Mouse (Mus musculus) frontal cortex, postnatal 25 days (tissue): ENCODE data around the gene Itm2b.

ENCODE experiments used
- DNase-seq, 2 experiments: peaks; one replicate each; pipeline ENCODE4 v3.0.0; 2022; ENCODE audit warnings: low spot score in 2 of 2

Gene Itm2b

GRCm38 (mm10) chr14:73323965-73324364 lies 61.1 kb downstream of the Itm2b start:
- no peak for DNase-seq

DNA sequence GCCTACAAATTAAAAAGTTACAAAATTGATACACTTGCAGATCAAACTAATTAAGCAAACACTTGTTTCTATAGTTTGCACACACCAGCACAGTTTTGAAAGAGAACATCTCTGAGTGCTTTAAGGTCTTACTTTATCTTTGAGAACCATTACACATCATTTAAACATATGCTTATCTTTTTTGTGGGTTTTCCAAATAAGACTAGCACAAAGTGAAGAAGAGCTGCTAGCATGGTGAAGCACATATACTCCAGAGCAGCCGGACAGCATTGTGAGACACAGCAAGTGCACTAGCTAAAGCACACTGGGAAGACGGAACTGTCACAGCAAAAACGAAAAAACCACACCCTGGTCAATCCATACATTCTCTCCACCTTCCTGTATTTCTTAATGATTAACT lies 62.9 kb downstream of the Itm2b start:
- no peak for DNase-seq

DNA sequence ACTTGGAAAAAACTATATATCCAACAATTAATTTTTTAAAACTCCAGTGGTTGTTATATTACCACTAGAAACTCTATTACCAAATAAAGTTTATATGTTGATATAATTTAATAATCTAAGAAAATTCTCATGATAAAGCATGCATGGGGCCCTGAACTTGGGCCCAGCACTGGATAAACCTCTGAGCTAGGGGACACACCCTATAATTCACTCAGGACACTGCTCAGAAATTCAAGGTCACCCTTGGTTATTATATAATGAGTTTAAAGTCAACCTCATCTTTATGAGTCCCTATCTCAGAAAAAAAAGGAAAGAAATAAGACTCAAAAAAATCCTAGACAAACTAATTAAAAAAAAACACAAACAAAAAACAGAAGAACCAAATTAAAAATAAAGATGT lies 68.2 kb downstream of the Itm2b start:
- DNase-seq: no peak

GRCm38 (mm10) chr14:73313864-73314263 lies 71.2 kb downstream of the Itm2b start:
- no peak for DNase-seq

- no peak for DNase-seq
Observed at GRCm38 (mm10) chr14:73313396-73313795, 71.7 kb downstream of the Itm2b start.

DNA sequence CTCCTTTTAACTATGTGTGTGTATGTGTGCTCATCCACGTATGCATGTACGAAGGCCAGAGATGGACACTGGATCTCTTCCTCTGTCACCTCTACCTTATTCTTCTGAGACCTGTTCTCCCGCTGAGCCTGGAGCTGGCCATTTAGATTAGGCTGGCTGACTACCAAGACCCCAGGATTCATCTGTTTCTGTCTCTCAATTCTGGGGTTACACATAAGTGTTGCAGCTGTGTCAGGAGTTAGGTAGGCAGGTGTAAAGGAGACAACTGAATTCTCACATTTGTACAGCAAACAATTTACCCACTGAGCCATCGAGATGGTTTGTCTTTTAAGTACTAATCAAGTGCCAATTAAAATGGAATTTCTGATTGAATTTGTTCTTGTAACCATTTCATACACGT lies 72.2 kb downstream of the Itm2b start:
- no peak for DNase-seq
